Mouse (Mus musculus) gastrocnemius, postnatal 10 days (tissue): ENCODE data around the gene Glce. TPM values are rescaled to one million over a fixed set of nuclear protein-coding genes. Genes with fewer than 3 reads are reported as not detected.
A peak's percentile ranks its signal among the peaks of the same experiment; 100 is the strongest.

Experiments used
- DNase-seq: peaks from one replicate; pipeline ENCODE4 v3.0.0; 2021; ENCODE audit warnings: mixed read lengths
- microRNA-seq, 2 experiments: library from miRNA; unstranded; fragments of <30 nt; microRNA quantifications; one replicate each; pipeline ENCODE4 v1.2.0; 2021
- total RNA-seq, 2 experiments: library from RNA; stranded (reverse); gene quantifications; 2 replicates each; pipeline ENCODE4 v1.2.3; 2021

Gene Glce
- total RNA-seq, 2 experiments from 2014 or later: 15.3 to 18.3 TPM

GRCm38 (mm10) chr9:62026600-62026999 lies 95.9 kb downstream of the Glce start, which contains the start of gene Paqr5:
Gene Paqr5 (minus strand): TSS chr9:62026856.
- peak; percentile 34 for DNase-seq

- DNase-seq: no peak
Measured at GRCm38 (mm10) chr9:62025056-62025455, 97.4 kb downstream of the Glce start.

- no peak for DNase-seq
Measured at GRCm38 (mm10) chr9:62023879-62024278, 98.6 kb downstream of the Glce start.

GRCm38 (mm10) chr9:62022961-62023680 lies 99.3 kb downstream of the Glce start:
- DNase-seq: no peak

- no peak for DNase-seq
Measured at GRCm38 (mm10) chr9:62021583-62022120, 100.8 kb downstream of the Glce start.

GRCm38 (mm10) chr9:62020259-62020658 lies 102.2 kb downstream of the Glce start:
- no peak for DNase-seq

GRCm38 (mm10) chr9:62018229-62019093 lies 104.0 kb downstream of the Glce start:
- DNase-seq: no peak

- no peak for DNase-seq
Measured at GRCm38 (mm10) chr9:62017329-62017728, 105.1 kb downstream of the Glce start.

GRCm38 (mm10) chr9:62015504-62015903 lies 107.0 kb downstream of the Glce start:
- DNase-seq: no peak

- DNase-seq: no peak
Measured at GRCm38 (mm10) chr9:62013316-62014097, 108.9 kb downstream of the Glce start.

- no peak for DNase-seq
Measured at GRCm38 (mm10) chr9:62008360-62008759, 114.1 kb downstream of the Glce start.

Small RNAs within 50 kb of the gene (microRNA-seq; reads per million reads assigned to microRNA genes)
- gene Mir5133: 2.2 to 3.3 reads per million in 2 experiments

Other genes with a start within 250 kb of the Glce start
- 1,000 to 10,000 TPM; 1,829 to 1,854 TPM for gene Rplp1, start 208.1 kb downstream of the Glce start, total RNA-seq
- gene Kif23, start 175.9 kb downstream of the Glce start, total RNA-seq: 10 to 100 TPM; 16.9 to 25.0 TPM
- gene Paqr5, start 95.8 kb downstream of the Glce start, total RNA-seq: under 1 TPM in 1 of 2 experiments, not detected in 1; 0.14 TPM
- gene Spesp1, start 159.6 kb upstream of the Glce start, total RNA-seq: not detected
- 10 to 100 TPM; 85.7 to 96.6 TPM for gene Anp32a, start 218.6 kb upstream of the Glce start, total RNA-seq